Mouse (Mus musculus): Measurements from ENCODE around the gene Supt3. TPM values are rescaled to one million over a fixed set of nuclear protein-coding genes. Genes with fewer than 3 reads are reported as not detected.

The Supt3 gene
- polyA plus RNA-seq, 1 experiment: 15.9 TPM

DNA sequence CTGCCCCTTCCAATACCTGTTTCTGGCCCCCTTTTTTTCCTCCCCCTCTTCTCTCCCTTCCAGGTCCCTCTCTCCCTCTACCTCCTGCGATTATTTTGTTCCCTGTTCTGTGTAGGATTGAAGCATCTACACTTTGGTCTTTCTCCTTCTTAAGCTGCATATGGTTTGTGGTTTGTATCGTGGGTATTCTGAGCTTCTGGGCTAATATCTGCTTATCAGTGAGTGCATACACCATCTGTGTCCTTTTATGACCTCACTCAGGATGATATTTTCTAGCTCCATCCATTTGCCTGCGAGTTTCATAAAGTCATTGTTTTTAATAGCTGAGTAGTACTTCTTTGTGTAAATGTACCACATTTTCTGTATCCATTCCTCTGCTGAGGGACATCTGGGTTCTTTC, 52.6 kb downstream of the Supt3 start:
- Histone ChIP-seq H3K4me1 (ENCODE audit: control insufficient read depth, insufficient read depth, low read length) (no peaks in the 10 kb centered on the region), H3K36me3 (ENCODE audit: control insufficient read depth, insufficient read depth, low read length, poor library complexity, severe bottlenecking) (no peaks in the 10 kb centered on the region), H3K4me3 (ENCODE audit: low read depth, low read length) (no peak overlapping the region), H3K9me3 (replicated peaks; ENCODE audit: control insufficient read depth, insufficient read depth, low read length, poor library complexity, severe bottlenecking) (no peaks in the 10 kb centered on the region), H3K27me3 (ENCODE audit: control insufficient read depth, insufficient read depth, low read length, poor library complexity, severe bottlenecking) (no peaks in the 10 kb centered on the region), H3K27ac (ENCODE audit: insufficient read depth, low read length) (no peak overlapping the region), H3K9ac (ENCODE audit: low read depth, poor library complexity, severe bottlenecking) (no peak overlapping the region)
- TF ChIP-seq CTCF (IDR thresholded peaks at IDR 0.05; ENCODE audit: low read depth, low read length): no peak
- no peak for TF ChIP-seq POLR2A (IDR thresholded peaks at IDR 0.05; ENCODE audit: insufficient read depth, low read length)
- no peak for TF ChIP-seq EP300 (IDR thresholded peaks at IDR 0.05; ENCODE audit: insufficient read depth, low read depth, low read length)

DNA sequence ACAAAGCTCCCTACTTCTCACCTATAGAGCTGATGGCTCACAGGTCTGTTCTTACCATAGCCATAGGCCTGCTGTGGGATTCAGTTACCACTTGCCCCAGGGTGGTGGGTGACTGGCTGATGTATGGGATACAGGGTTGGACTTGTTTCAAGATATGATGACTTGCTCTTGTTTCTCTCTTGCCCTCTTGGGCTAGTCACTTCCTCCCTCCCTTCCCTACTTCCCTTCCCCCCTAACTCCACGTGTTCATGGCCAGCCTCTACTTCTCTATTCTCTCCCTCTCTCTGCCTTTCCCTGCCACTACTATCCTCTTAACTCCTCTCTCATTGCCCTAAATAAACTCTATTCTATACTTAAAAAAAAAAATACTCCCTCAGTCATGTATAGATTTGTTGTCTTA, 54.2 kb downstream of the Supt3 start:
- Histone ChIP-seq H3K9ac (ENCODE audit: low read depth, poor library complexity, severe bottlenecking) (no peak overlapping the region), H3K9me3 (replicated peaks; ENCODE audit: control insufficient read depth, insufficient read depth, low read length, poor library complexity, severe bottlenecking) (no peaks in the 10 kb centered on the region), H3K4me3 (ENCODE audit: low read depth, low read length) (no peak overlapping the region), H3K4me1 (ENCODE audit: control insufficient read depth, insufficient read depth, low read length) (no peaks in the 10 kb centered on the region), H3K36me3 (ENCODE audit: control insufficient read depth, insufficient read depth, low read length, poor library complexity, severe bottlenecking) (no peaks in the 10 kb centered on the region), H3K27me3 (ENCODE audit: control insufficient read depth, insufficient read depth, low read length, poor library complexity, severe bottlenecking) (no peaks in the 10 kb centered on the region), H3K27ac (ENCODE audit: insufficient read depth, low read length) (no peak overlapping the region)
- TF ChIP-seq EP300 (IDR thresholded peaks at IDR 0.05; ENCODE audit: insufficient read depth, low read depth, low read length): no peak
- no peak for TF ChIP-seq POLR2A (IDR thresholded peaks at IDR 0.05; ENCODE audit: insufficient read depth, low read length)
- TF ChIP-seq CTCF (IDR thresholded peaks at IDR 0.05; ENCODE audit: low read depth, low read length): no peak

GRCm38 (mm10) chr17:44842184-44842583, 65.2 kb downstream of the Supt3 start:
- Histone ChIP-seq H3K9me3 (replicated peaks; ENCODE audit: control insufficient read depth, insufficient read depth, low read length, poor library complexity, severe bottlenecking) (no peaks in the 10 kb centered on the region), H3K36me3 (ENCODE audit: control insufficient read depth, insufficient read depth, low read length, poor library complexity, severe bottlenecking) (no peaks in the 10 kb centered on the region), H3K27me3 (ENCODE audit: control insufficient read depth, insufficient read depth, low read length, poor library complexity, severe bottlenecking) (no peaks in the 10 kb centered on the region), H3K4me1 (ENCODE audit: control insufficient read depth, insufficient read depth, low read length) (no peaks in the 10 kb centered on the region), H3K27ac (ENCODE audit: insufficient read depth, low read length) (no peak overlapping the region), H3K9ac (ENCODE audit: low read depth, poor library complexity, severe bottlenecking) (no peak overlapping the region), H3K4me3 (ENCODE audit: low read depth, low read length) (no peak overlapping the region)
- TF ChIP-seq POLR2A (IDR thresholded peaks at IDR 0.05; ENCODE audit: insufficient read depth, low read length) (no peak), EP300 (IDR thresholded peaks at IDR 0.05; ENCODE audit: insufficient read depth, low read depth, low read length) (no peak), CTCF (IDR thresholded peaks at IDR 0.05; ENCODE audit: low read depth, low read length) (no peak)

- no peaks in the 10 kb centered on the region for H3K36me3 ChIP-seq (ENCODE audit: control insufficient read depth, insufficient read depth, low read length, poor library complexity, severe bottlenecking)
- no peak for TF ChIP-seq POLR2A (IDR thresholded peaks at IDR 0.05; ENCODE audit: insufficient read depth, low read length)
- no peak for TF ChIP-seq CTCF (IDR thresholded peaks at IDR 0.05; ENCODE audit: low read depth, low read length)
- TF ChIP-seq EP300 (IDR thresholded peaks at IDR 0.05; ENCODE audit: insufficient read depth, low read depth, low read length): no peak
Observed at GRCm38 (mm10) chr17:44863165-44863564, 86.2 kb downstream of the Supt3 start.

DNA sequence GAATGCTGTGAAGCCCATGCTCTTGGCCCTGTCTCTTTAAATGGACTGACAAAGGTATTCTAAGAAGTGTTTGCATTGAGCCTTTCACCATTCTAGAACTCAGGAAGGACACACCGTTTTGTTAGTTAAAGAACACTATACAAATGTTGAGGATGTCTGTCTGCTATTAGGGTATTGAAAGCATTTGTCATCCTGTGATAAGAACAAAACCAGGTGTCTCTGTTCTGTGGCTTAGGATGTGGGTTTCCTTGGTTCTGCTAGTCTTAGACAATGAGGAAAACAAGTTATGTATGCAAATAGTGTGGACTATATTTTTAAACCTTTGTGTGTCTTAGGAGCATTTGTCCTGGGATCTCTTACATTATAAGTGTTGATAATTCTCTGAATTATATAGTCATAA, 116.6 kb downstream of the Supt3 start:
- Histone ChIP-seq H3K9me3 (replicated peaks; ENCODE audit: control insufficient read depth, insufficient read depth, low read length, poor library complexity, severe bottlenecking) (no peaks in the 10 kb centered on the region), H3K4me3 (ENCODE audit: low read depth, low read length) (no peak overlapping the region), H3K4me1 (ENCODE audit: control insufficient read depth, insufficient read depth, low read length) (no peaks in the 10 kb centered on the region), H3K27me3 (ENCODE audit: control insufficient read depth, insufficient read depth, low read length, poor library complexity, severe bottlenecking) (no peaks in the 10 kb centered on the region), H3K36me3 (ENCODE audit: control insufficient read depth, insufficient read depth, low read length, poor library complexity, severe bottlenecking) (no peaks in the 10 kb centered on the region), H3K27ac (ENCODE audit: insufficient read depth, low read length) (no peak overlapping the region), H3K9ac (ENCODE audit: low read depth, poor library complexity, severe bottlenecking) (no peak overlapping the region)
- no peak for TF ChIP-seq POLR2A (IDR thresholded peaks at IDR 0.05; ENCODE audit: insufficient read depth, low read length)

More at GRCm38 (mm10) chr17:44863165-44863564, 86.2 kb downstream of the Supt3 start:
- Histone ChIP-seq H3K27me3 (ENCODE audit: control insufficient read depth, insufficient read depth, low read length, poor library complexity, severe bottlenecking) (no peaks in the 10 kb centered on the region), H3K9ac (ENCODE audit: low read depth, poor library complexity, severe bottlenecking) (no peak overlapping the region), H3K27ac (ENCODE audit: insufficient read depth, low read length) (no peak overlapping the region), H3K4me3 (ENCODE audit: low read depth, low read length) (no peak overlapping the region), H3K9me3 (replicated peaks; ENCODE audit: control insufficient read depth, insufficient read depth, low read length, poor library complexity, severe bottlenecking) (no peaks in the 10 kb centered on the region), H3K4me1 (ENCODE audit: control insufficient read depth, insufficient read depth, low read length) (no peaks in the 10 kb centered on the region)

- Histone ChIP-seq H3K27ac (ENCODE audit: insufficient read depth, low read length) (no peak overlapping the region), H3K4me3 (ENCODE audit: low read depth, low read length) (no peak overlapping the region), H3K27me3 (ENCODE audit: control insufficient read depth, insufficient read depth, low read length, poor library complexity, severe bottlenecking) (no peaks in the 10 kb centered on the region), H3K9me3 (replicated peaks; ENCODE audit: control insufficient read depth, insufficient read depth, low read length, poor library complexity, severe bottlenecking) (no peaks in the 10 kb centered on the region), H3K9ac (ENCODE audit: low read depth, poor library complexity, severe bottlenecking) (no peak overlapping the region), H3K36me3 (ENCODE audit: control insufficient read depth, insufficient read depth, low read length, poor library complexity, severe bottlenecking) (no peaks in the 10 kb centered on the region), H3K4me1 (ENCODE audit: control insufficient read depth, insufficient read depth, low read length) (no peaks in the 10 kb centered on the region)
- TF ChIP-seq EP300 (IDR thresholded peaks at IDR 0.05; ENCODE audit: insufficient read depth, low read depth, low read length): no peak
- TF ChIP-seq CTCF (IDR thresholded peaks at IDR 0.05; ENCODE audit: low read depth, low read length): no peak
- no peak for TF ChIP-seq POLR2A (IDR thresholded peaks at IDR 0.05; ENCODE audit: insufficient read depth, low read length)
Observed at GRCm38 (mm10) chr17:44943536-44944090, 166.7 kb downstream of the Supt3 start.

All from ES-Bruce4 (cell line).